Mouse (Mus musculus) brain, embryonic 14.5 days (tissue): ENCODE results near the gene Fancc.

ENCODE experiments used
- CTCF ChIP-seq: fragments of 200-500 bp; IDR thresholded peaks from 2 replicates; pipeline ENCODE4 v1.5.1; 2012; ENCODE audit warnings: inconsistent platforms, mild to moderate bottlenecking, moderate library complexity, borderline replicate concordance; ENCODE audit not compliant: insufficient read depth, insufficient read length; ENCODE audit errors: extremely low read depth
- POLR2A ChIP-seq: fragments of 200-500 bp; IDR thresholded peaks from 2 replicates; pipeline ENCODE4 v1.6.1; 2012; ENCODE audit warnings: mild to moderate bottlenecking, inconsistent platforms, borderline replicate concordance; ENCODE audit not compliant: poor library complexity, insufficient read depth, insufficient read length, severe bottlenecking; ENCODE audit errors: extremely low read depth

- TF ChIP-seq CTCF (no peak), POLR2A (no peak)
Observed at GRCm38 (mm10) chr13:63274488-63275166, 222.5 kb downstream of the Fancc start.
